Mouse (Mus musculus) small intestine, adult 10 weeks (tissue): Measurements from ENCODE around the gene Ppp1r12b. TPM values are rescaled to one million over a fixed set of nuclear protein-coding genes. Genes with fewer than 3 reads are reported as not detected.

ENCODE experiments used
- polyA plus RNA-seq: library from polyadenylated mRNA; stranded (reverse); fragments of 350-450 nt; fragmentation: Illumina TruSeq; extraction: RNeasy Lipid Tissue Mini Kit (QIAGEN cat#74804); gene quantifications from one replicate; pipeline ENCODE4 v1.2.3, GENCODE M21; 2014; ENCODE audit warnings: low replicate concordance

Ppp1r12b gene
- polyA plus RNA-seq, result 9.2 TPM

DNA sequence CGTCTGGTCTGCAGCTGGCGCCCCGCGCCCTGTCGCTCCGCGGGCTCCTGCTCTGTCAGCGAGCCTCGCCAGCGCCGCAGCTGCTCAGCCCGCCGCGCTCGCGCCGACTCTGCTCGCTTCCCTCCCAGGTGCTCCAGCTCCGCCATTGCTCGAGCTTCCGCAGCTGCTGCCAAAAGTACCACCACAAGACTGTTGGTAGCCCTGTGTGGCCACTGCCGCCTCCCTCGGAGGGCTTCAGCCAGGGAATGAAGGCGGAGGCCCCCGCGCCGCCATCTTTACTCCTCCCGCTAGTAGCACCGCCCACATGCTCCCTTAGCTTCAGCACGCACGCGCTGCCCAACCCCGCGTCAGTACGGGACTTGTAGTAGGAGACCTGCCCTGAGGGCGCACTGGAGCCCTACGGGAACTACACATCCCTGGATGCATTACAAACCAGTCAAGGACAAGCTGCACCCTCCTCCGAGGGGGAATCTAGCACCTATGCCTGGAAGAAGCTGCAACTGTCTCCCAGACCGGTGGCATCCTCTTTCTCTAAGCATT lies at the start of gene Ppp1r12b:
Gene Ppp1r12b (minus strand): TSS at position 306 of the 540 bp plus-strand sequence.

DNA sequence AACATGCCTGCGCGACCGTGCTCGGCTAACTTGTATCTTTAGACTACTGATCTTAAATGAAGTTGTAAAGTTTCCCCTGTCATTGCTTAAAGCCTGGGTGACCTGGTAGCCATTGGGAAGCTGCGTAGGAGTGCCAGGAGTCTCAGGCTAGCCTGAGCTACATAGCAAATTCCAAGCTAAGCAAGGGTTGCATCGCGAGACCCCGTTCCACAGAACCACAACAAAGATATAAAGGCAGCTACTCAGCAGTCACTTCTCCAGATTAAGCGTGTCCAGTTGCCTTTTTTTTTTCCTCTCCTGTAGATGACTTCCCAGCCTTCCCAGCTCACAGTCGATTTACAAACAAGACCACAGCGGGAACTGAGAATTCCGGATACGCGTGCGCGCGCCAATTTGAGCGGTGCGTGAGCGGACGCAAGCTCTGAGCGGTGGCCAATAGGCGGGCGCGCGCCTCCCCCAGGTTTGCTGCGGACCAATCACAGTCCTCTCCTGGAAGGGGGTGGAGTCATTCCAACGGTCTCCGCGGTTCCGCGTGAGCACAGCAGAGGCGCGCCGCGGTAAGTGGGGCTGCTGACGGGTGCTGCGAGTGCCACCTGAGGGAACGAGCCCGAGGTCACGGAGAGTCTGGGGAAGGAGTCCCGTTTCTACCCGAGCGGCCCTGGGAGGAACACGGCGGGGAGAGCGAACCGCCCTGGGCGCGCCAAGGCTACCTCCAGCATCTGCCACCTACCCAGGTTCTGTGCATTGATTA lies 6.5 kb upstream of the Ppp1r12b start, which contains the start of gene Ube2t:
Gene Ube2t (plus strand): TSS at position 513 of the 751 bp plus-strand sequence.

Other genes with a start within 250 kb of the Ppp1r12b start
- 8.8 TPM for gene Ube2t, start 6.6 kb upstream of the Ppp1r12b start, polyA plus RNA-seq
- 0.11 TPM for gene Lgr6, start 149.3 kb upstream of the Ppp1r12b start, polyA plus RNA-seq
- 0.56 TPM for gene Ptpn7, start 176.8 kb upstream of the Ppp1r12b start, polyA plus RNA-seq
- gene Arl8a, start 190.9 kb upstream of the Ppp1r12b start, polyA plus RNA-seq, result 24.0 TPM
- gene Gpr37l1, start 211.7 kb upstream of the Ppp1r12b start, polyA plus RNA-seq, result not detected